Mouse (Mus musculus): ENCODE data around the gene Prpf38b. TPM values are rescaled to one million over a fixed set of nuclear protein-coding genes. Genes with fewer than 3 reads are reported as not detected.

The Prpf38b gene
- total and polyA plus RNA-seq, 2 experiments: 17.2 to 25.7 TPM

- Histone ChIP-seq H3K4me1 (ENCODE audit: control insufficient read depth, insufficient read depth, low read length) (peaks cover 2% of the 10 kb centered on the region; the same call in 1 of the 2 replicates), H3K4me3 (ENCODE audit: insufficient read depth, low read depth, low read length) (no peak overlapping the region), H3K9ac (ENCODE audit: low read depth, low read length) (no peak overlapping the region), H3K36me3 (ENCODE audit: control insufficient read depth, insufficient read depth, low read length) (no peaks in the 10 kb centered on the region), H3K79me2 (ENCODE audit: control insufficient read depth, insufficient read depth, low read length) (no peaks in the 10 kb centered on the region), H3K27ac (replicated peaks; ENCODE audit: insufficient read depth, low read depth, low read length) (no peak overlapping the region), H3K27me3 (ENCODE audit: control insufficient read depth, insufficient read depth, low read length) (no peaks in the 10 kb centered on the region)
- DNase-seq (ENCODE audit: extremely low read depth, low read depth, low spot score): no peak
- 72% methylated on average over 8 of the region's 8 CpGs for WGBS
- TF ChIP-seq CTCF (IDR thresholded peaks at IDR 0.05; ENCODE audit: low read depth, low read length) (peak; percentile 55), POLR2A (IDR thresholded peaks at IDR 0.05; ENCODE audit: extremely low read depth, insufficient read depth, low read length) (no peak)
Observed at GRCm38 (mm10) chr3:108856386-108857123, 55.0 kb downstream of the Prpf38b start.

DNA sequence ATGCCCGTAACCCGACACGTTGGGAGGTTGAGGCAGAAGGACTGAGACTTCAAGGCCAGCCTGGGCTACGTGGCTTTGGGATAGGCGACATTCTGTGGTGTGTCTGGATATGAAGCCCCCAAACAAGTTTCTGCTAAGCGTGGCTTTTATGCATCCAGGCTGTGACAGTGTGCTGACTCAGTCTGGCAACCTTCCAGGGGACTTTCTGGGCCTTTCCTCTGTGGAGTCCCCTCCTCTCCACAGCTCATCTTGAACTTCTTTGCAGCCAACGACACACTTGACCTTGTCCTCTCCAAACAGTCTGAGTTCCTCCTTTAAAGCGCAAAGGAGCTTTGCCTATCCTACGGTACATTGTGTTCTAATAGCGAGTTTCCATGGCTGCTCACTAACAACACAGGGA, 55.7 kb downstream of the Prpf38b start:
- 72% methylated on average over 10 of the region's 10 CpGs for WGBS
- Histone ChIP-seq H3K4me3 (ENCODE audit: insufficient read depth, low read depth, low read length) (no peak overlapping the region), H3K27ac (replicated peaks; ENCODE audit: insufficient read depth, low read depth, low read length) (no peak overlapping the region), H3K27me3 (ENCODE audit: control insufficient read depth, insufficient read depth, low read length) (no peaks in the 10 kb centered on the region), H3K79me2 (ENCODE audit: control insufficient read depth, insufficient read depth, low read length) (no peaks in the 10 kb centered on the region), H3K9ac (ENCODE audit: low read depth, low read length) (no peak overlapping the region), H3K4me1 (ENCODE audit: control insufficient read depth, insufficient read depth, low read length) (peaks cover 2% of the 10 kb centered on the region; the same call in 1 of the 2 replicates), H3K36me3 (ENCODE audit: control insufficient read depth, insufficient read depth, low read length) (no peaks in the 10 kb centered on the region)
- peak; percentile 26 for DNase-seq (ENCODE audit: extremely low read depth, low read depth, low spot score)
- no peak for TF ChIP-seq CTCF (IDR thresholded peaks at IDR 0.05; ENCODE audit: low read depth, low read length)
- no peak for TF ChIP-seq POLR2A (IDR thresholded peaks at IDR 0.05; ENCODE audit: extremely low read depth, insufficient read depth, low read length)

DNA sequence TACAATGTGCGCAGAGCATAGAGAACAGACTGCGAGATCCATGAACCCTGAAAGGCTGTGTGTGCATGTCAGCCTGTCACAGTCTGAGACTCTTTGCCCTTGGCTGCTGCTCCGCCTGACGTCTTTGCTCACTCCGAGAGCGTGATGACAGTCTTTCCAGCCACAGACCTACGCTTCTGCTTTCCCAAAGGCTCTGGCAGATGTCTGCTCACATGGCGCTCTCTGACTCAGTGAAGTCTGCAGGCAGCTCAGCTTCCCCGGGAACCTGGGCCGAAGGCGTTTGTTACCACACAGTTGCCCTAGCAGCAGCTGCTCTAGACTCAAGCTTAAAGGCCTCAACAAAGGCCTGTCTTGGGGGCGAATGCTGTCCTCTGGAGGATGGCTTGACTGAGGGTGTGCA, 56.2 kb downstream of the Prpf38b start:
- TF ChIP-seq POLR2A (IDR thresholded peaks at IDR 0.05; ENCODE audit: extremely low read depth, insufficient read depth, low read length): no peak
- TF ChIP-seq CTCF (IDR thresholded peaks at IDR 0.05; ENCODE audit: low read depth, low read length): no peak
- 82% methylated on average over 12 of the region's 12 CpGs for WGBS
- H3K4me3 ChIP-seq (ENCODE audit: insufficient read depth, low read depth, low read length): no peak overlapping the region
- no peaks in the 10 kb centered on the region for H3K27me3 ChIP-seq (ENCODE audit: control insufficient read depth, insufficient read depth, low read length)
- no peaks in the 10 kb centered on the region for H3K36me3 ChIP-seq (ENCODE audit: control insufficient read depth, insufficient read depth, low read length)
- H3K79me2 ChIP-seq (ENCODE audit: control insufficient read depth, insufficient read depth, low read length): no peaks in the 10 kb centered on the region
- no peak overlapping the region for H3K9ac ChIP-seq (ENCODE audit: low read depth, low read length)
- H3K27ac ChIP-seq (replicated peaks; ENCODE audit: insufficient read depth, low read depth, low read length): no peak overlapping the region
- H3K4me1 ChIP-seq (ENCODE audit: control insufficient read depth, insufficient read depth, low read length): peaks cover 5% of the 10 kb centered on the region; the same call in 1 of the 2 replicates
- DNase-seq (ENCODE audit: extremely low read depth, low read depth, low spot score): peak; percentile 18

DNA sequence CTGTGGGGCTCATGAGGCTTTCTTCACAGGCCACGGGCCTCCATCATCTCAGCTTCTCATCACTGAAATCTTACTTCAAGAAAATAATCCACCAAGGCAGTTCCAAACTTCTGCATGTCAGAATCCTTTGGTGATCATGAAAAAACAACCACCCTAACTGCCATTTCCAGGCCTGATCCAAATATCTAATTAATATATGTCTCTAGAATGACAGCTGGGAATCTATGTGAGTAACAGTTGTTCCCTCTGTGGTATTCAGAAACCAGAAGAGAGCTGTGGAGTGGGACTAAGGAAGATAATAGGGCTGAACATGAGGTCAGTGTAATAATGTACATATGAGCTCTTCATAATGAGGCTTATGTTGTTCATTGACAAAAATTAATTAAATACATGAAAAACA, 58.3 kb downstream of the Prpf38b start:
- DNase-seq (ENCODE audit: extremely low read depth, low read depth, low spot score): no peak
- H3K27me3 ChIP-seq (ENCODE audit: control insufficient read depth, insufficient read depth, low read length): no peaks in the 10 kb centered on the region
- no peaks in the 10 kb centered on the region for H3K36me3 ChIP-seq (ENCODE audit: control insufficient read depth, insufficient read depth, low read length)
- H3K4me1 ChIP-seq (ENCODE audit: control insufficient read depth, insufficient read depth, low read length): peaks cover 5% of the 10 kb centered on the region; the same call in 1 of the 2 replicates
- H3K9ac ChIP-seq (ENCODE audit: low read depth, low read length): no peak overlapping the region
- TF ChIP-seq POLR2A (IDR thresholded peaks at IDR 0.05; ENCODE audit: extremely low read depth, insufficient read depth, low read length): no peak
- TF ChIP-seq CTCF (IDR thresholded peaks at IDR 0.05; ENCODE audit: low read depth, low read length): no peak
- H3K4me3 ChIP-seq (ENCODE audit: insufficient read depth, low read depth, low read length): no peak overlapping the region
- no peak overlapping the region for H3K27ac ChIP-seq (replicated peaks; ENCODE audit: insufficient read depth, low read depth, low read length)
- WGBS: 88% methylated on average over 1 of the region's 1 CpGs
- H3K79me2 ChIP-seq (ENCODE audit: control insufficient read depth, insufficient read depth, low read length): no peaks in the 10 kb centered on the region

Other genes with a start within 250 kb of the Prpf38b start
- gene Gpsm2, start 189.4 kb downstream of the Prpf38b start, total RNA-seq (2014; rRNA removed): 9.9 and 10.9 TPM in 2 replicates
- 2.4 and 2.9 TPM in 2 replicates for gene Gpsm2, start 189.4 kb downstream of the Prpf38b start, polyA plus RNA-seq (2012; rRNA removed)
- not detected in 2 replicates for gene Aknad1, start 172.1 kb downstream of the Prpf38b start, total RNA-seq (2014; rRNA removed)
- gene Aknad1, start 172.1 kb downstream of the Prpf38b start, polyA plus RNA-seq (2012; rRNA removed): not detected in 2 replicates
- 28.9 and 34.3 TPM in 2 replicates for gene Stxbp3, start 71.2 kb downstream of the Prpf38b start, total RNA-seq (2014; rRNA removed)
- 6.0 and 6.7 TPM in 2 replicates for gene Stxbp3, start 71.2 kb downstream of the Prpf38b start, polyA plus RNA-seq (2012; rRNA removed)
- 0.09 and 0.13 TPM in 2 replicates for gene Fndc7, start 21.7 kb downstream of the Prpf38b start, total RNA-seq (2014; rRNA removed)
- 0.02 and 0.09 TPM in 2 replicates for gene Fndc7, start 21.7 kb downstream of the Prpf38b start, polyA plus RNA-seq (2012; rRNA removed)
- not detected in 2 replicates for gene Henmt1, start 28.1 kb upstream of the Prpf38b start, total RNA-seq (2014; rRNA removed)
- not detected in 2 replicates for gene Henmt1, start 28.1 kb upstream of the Prpf38b start, polyA plus RNA-seq (2012; rRNA removed)
- gene Gm9857, start 28.7 kb upstream of the Prpf38b start, total RNA-seq (2014; rRNA removed): not detected in 2 replicates
- not detected in 2 replicates for gene Gm9857, start 28.7 kb upstream of the Prpf38b start, polyA plus RNA-seq (2012; rRNA removed)
- 1.8 and 2.1 TPM in 2 replicates for gene Fam102b, start 115.9 kb upstream of the Prpf38b start, total RNA-seq (2014; rRNA removed)
- 0.19 and 0.28 TPM in 2 replicates for gene Fam102b, start 115.9 kb upstream of the Prpf38b start, polyA plus RNA-seq (2012; rRNA removed)
- not detected in 2 replicates for gene Slc25a54, start 168.7 kb upstream of the Prpf38b start, total RNA-seq (2014; rRNA removed)
- gene Slc25a54, start 168.7 kb upstream of the Prpf38b start, polyA plus RNA-seq (2012; rRNA removed): not detected in 2 replicates
- gene Slc25a24, start 211.4 kb upstream of the Prpf38b start, total RNA-seq (2014; rRNA removed): 1.9 and 2.1 TPM in 2 replicates
- 0.14 and 0.28 TPM in 2 replicates for gene Slc25a24, start 211.4 kb upstream of the Prpf38b start, polyA plus RNA-seq (2012; rRNA removed)

Measured in liver, adult 2 months (tissue).